Mouse (Mus musculus) WW6 (cell line): ENCODE measurements around the gene Slc25a10.
"Not testable (repeated sequence)": the region's sequence is repeated elsewhere in the genome, so short reads cannot be mapped to it uniquely, and the experiment has no call there.

Experiments used
- DNase-seq: peaks from one replicate; pipeline ENCODE4 v3.0.0-alpha.2; 2013; ENCODE audit warnings: low read depth, low spot score

The Slc25a10 gene

DNA sequence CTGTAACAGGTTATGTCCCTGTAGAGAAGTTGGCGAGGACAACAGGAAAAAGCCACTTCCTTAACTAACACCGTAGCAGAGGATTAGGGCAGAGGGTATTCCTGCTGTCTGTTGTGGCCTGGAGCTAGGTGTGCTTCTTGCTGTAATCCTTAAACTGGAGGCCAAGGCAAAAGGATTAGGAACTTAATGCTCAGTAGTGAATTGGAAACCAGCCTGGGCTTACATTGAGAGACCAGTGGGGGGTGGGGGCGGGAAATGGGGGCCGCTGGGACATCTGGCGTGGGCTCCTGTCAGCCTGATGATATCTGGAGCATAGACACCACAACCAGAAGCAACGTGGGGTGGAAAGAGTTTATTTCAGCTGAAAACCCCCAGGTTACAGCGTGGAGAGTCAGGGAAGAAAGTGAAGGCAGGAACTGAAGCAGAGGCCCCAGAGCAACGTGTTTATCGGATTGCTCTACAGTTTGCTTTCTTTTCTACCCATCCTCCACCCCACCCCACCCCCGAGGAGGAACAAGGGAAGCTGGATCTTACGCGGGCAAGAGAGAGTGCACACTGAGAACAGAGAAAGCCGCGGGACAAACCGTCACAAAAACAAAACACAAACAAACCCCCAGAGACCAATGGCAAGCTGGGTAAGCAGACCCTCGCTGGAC lies 18.9 kb downstream of the Slc25a10 start:
- no peak for DNase-seq

- no peak for DNase-seq
These were observed 21.3 kb downstream of the Slc25a10 start for GRCm38 (mm10) chr11:120512790-120513453.

- DNase-seq: not testable (repeated sequence)
These were observed 22.6 kb downstream of the Slc25a10 start for GRCm38 (mm10) chr11:120514262-120514661.

DNA sequence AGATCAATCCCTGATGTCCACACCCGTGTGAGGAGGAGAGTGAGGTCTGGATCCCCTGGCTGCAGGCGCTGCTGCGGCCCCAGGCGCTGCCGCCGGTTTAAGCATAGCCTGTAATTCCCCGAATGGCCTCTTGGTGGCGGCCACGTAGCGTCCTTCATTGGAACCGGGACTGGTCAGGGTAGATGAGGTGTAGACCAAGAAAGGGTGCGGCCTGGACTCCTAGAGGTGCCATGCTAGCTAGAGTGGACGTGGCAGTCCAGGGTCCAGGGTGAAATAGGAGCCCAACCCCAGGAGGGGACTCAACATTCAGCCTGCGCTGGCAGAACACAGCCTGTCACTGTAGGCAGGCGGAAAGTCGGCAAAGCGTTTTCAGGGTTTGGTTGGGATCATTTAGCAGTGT lies 24.0 kb downstream of the Slc25a10 start:
- peak; percentile 65 for DNase-seq

GRCm38 (mm10) chr11:120517147-120517546 lies 25.5 kb downstream of the Slc25a10 start:
- no peak for DNase-seq

- no peak for DNase-seq
These were observed 26.4 kb downstream of the Slc25a10 start for GRCm38 (mm10) chr11:120518027-120518426.

DNA sequence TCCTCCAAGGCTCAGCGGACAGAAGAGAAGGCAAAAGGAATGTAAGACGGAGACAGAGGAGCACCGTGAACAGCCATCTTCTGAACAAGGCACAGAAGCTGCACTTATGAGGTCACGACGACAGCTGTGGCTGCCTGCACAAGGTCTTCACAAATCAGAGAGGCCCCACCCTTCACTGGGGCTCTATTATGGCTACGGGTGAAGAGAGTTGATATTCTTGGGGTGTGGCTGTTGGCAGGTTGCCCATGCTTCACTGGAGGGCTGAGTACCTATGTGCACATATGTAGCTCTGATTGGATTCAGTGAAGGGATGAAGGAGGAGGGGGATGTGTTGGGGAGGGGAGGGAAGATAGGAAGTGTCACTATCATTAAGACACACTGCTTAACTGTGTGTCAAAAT lies 26.9 kb downstream of the Slc25a10 start:
- DNase-seq: no peak

DNA sequence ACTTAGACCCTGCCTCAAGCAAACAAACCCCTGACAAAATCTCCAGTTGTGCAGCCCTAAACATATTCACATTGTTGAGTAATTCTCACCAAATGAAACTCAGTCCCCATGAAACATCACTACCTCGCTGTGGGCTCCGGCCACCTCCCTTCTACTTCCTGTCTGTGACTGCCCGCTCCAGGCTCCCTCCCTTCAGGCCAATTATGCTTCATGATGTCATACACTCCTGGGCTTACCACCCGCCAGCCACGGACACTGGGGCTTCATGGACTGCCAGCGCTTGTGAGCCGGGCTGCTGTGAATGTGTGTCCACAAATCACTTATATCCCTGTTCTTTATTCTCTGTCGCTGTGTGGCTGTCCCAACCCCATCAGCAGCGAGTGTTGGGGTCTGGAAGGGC lies 28.1 kb downstream of the Slc25a10 start:
- no peak for DNase-seq

GRCm38 (mm10) chr11:120520498-120520897 lies 28.9 kb downstream of the Slc25a10 start:
- DNase-seq: no peak

DNA sequence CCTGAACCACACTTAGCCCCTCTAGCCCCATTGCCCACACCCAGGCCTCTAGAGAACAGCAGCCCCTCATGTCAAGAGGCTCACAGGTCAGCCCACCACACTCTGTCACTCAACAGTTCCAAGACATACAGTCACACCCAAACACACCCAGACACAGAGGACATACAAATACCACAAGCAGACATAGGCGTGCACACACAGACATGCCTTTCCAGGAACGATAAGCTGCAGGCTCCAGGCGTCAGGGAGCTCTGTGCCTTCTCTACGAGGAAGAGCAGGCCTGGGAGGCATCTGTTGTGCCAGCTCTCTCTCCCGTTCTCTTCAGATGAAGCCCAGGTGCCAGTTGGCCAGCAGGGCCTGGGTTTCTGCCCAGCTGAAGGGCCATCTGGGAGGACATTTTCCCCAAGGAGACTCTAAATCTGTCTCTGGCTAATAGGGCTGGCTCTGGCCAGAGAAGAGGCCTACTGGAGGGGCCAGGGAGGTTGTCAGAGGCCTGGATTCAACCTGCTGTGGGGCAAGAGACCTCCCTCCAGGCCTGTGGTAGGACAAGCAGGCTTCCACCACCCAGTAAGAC lies 29.4 kb downstream of the Slc25a10 start:
- DNase-seq: no peak

DNA sequence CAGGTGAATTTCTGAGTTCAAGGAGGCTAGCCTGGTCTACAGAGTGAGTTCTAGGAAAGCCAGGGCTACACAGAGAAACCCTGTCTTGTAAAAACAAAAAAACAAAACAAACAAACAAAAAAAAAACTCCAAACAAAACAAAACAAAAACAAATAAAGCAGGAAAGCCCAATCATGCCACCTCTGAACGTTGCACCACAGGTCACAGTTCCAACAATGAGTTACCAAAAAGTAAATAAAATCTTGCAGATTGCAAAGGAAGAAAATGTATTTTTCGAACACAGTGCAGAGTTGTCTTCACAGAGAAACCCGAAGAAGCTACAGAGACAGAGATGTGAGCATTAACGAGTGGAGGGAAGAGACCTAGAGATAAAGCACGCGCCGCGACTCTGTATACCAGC lies 30.9 kb downstream of the Slc25a10 start:
- no peak for DNase-seq

DNA sequence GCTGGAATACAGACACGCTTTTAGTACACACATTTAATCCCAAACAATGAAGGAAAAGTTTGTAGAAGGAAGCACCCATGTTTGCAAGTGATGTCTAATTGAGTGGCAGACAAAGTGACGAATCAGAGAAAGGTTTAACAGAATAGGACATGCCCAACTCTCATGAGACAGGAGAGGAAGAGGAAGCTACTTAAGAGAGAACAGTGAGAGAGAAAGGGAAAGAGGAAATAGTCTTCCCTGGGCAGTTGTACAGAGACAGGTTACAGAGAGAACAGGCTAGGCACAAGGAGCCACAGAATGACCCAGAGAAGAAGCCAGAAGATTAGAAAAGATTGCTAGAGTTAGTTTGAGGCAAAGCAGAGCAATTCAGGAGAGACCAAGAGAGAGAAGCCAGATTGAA lies 34.3 kb downstream of the Slc25a10 start:
- no peak for DNase-seq

DNA sequence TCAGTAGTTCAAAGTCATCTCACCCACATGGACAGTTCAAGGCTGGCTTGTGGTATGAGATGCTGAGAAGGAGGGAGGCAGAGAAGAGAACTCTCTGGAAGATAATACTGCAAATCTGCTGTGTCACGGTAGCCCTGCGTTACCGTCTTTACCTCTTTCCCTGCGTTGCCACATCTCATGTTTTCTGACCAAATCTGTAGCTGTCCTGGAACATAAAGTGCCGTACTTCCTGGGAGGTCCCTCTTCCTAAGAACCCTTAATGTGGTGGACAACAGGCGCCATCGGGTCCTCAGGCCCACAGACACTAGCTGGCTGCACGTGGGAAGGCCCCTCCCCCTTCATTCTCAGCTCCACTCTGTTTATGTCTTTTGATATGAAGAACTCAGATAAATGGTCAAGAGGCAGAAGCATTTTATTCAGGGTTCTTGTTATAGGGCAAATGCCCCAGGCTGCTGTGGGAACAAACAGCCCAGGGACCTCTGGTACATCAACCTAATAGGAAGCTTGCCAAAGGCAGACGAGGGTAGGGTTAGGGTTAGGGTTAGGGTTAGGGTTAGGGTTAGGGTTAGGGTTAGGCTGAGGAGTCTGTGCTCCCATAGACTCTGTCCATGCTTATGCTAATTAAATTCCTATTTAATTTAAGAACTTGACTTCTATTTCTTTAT lies 36.2 kb downstream of the Slc25a10 start:
- DNase-seq: no peak

DNA sequence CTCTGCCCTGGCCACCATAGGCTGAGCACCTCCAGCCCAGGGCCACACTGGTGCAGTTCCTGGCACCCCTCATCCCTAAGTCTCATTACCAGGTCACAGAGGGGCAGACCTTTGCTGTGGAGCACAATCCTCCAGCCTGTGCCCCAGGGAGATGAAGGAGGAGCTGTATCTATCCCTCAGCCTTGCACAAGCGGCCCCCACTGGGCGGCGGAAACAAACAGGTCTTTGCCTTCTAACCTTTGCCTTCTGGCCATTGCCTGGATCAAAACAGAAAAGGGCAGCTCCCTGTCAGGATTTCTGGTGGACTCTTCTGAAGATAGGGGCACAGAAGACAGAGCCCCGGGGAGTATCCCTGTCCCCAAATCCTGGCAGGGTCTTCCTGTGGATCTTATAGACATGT lies 37.3 kb downstream of the Slc25a10 start:
- no peak for DNase-seq

DNA sequence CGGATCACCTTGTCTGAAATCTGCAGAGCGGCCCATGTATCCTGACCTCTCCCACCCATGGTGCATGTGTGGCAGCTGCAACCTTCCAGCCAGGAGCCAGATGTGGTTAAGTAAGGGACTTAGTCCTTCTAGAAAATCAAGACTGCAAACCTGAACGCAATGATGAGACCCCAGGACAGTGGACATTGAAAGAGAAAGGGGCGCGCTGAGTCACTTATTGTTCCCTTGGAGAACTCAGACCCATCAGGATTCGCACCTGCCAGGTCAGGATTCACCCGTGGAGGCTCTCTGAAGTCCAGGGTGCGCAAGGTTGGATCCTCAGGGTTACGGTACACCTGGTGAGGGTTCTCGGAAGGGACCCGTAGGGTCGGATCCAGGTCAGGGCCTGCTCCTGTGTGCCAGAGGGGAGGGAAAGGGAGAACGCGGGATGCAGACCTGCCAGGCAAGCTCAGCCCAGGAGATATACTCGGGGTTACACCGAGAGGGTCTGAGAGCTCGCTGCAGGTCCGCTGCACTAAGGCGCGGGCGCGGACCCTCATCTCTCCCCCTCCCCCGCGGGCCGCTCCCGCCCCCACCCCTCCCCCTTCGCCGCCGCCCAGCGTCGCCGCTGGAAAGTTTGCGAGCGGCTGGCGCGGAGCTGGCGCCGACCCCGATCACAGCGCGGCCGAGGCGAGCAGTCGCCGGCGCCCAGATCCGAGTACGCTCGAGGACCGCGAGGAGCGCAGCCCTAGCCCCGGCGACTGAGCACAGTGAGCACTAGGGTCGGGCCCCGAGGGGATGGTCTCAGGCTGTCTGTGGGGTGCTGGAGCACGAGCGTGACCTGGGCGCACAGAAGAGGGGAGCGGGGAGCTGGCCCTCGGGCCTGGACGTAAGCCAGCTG lies 38.7 kb downstream of the Slc25a10 start, which contains the start of gene Gcgr:
Gene Gcgr (plus strand): TSS at position 615 of the 880 bp plus-strand sequence.
- DNase-seq: no peak

DNA sequence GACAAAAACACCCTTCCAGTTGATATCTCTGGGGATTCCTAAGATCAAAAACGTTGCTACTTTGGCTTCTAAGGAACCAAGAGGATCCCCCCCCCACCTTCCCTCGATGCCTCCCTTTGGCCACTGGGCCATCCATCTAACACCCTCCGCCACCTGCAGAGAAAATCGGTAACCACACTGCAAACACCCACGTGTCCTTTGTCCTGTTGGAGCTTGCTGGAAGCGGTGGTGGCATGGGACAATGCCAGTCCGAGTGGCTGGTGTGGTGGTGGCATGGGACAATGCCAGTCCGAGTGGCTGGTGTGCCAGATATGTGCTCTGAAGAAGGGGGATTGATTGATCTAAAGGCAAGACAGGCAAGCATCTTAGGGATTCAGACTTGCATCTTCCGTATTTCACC lies 40.0 kb downstream of the Slc25a10 start:
- DNase-seq: no peak

GRCm38 (mm10) chr11:120534093-120534492 lies 42.5 kb downstream of the Slc25a10 start:
- no peak for DNase-seq

GRCm38 (mm10) chr11:120535145-120535544 lies 43.5 kb downstream of the Slc25a10 start:
- no peak for DNase-seq

- DNase-seq: no peak
These were observed 44.2 kb downstream of the Slc25a10 start for GRCm38 (mm10) chr11:120535804-120536203.

DNA sequence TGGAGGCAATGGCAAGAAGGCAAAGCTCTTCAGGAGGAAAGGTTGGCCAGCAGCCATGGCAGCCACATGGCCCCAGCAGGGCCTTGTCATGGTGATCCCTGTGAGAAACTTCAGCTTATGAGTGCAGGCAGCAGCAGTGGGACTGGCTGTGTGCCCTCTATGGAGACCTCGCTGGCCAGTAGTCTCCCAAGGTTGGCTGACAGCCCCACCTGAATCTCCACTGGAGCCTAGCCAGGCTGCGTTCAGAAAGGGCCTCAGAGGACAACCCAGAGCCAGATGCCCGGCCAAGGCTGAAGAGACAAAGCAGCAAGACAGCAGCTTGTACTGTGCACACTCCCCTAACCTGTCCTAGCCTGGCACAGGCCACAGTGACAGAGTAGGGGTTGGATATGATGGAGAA lies 46.8 kb downstream of the Slc25a10 start:
- no peak for DNase-seq

DNA sequence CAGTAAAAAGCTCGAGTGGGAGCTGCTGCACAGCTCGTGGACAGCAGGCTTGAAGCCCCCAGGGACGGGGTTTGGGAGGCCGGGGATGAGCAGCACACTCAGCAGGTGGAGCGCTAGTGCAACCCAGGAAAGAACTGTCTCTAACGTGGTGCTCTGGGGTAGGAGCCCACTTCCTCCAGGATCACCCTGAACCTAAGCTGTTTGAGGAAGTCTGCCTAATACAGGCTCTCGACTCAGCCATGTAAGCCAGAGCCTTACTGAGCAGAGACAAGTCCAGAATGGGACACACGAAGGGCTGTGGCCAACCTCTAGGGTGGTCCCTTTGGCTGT lies 47.3 kb downstream of the Slc25a10 start:
- no peak for DNase-seq
